Mouse (Mus musculus): Measurements from ENCODE around the gene Carmil1. TPM values are rescaled to one million over a fixed set of nuclear protein-coding genes. Genes with fewer than 3 reads are reported as not detected.

Carmil1 gene
- polyA plus RNA-seq, 1 experiment from 2014 or later = 16.6 TPM

DNA sequence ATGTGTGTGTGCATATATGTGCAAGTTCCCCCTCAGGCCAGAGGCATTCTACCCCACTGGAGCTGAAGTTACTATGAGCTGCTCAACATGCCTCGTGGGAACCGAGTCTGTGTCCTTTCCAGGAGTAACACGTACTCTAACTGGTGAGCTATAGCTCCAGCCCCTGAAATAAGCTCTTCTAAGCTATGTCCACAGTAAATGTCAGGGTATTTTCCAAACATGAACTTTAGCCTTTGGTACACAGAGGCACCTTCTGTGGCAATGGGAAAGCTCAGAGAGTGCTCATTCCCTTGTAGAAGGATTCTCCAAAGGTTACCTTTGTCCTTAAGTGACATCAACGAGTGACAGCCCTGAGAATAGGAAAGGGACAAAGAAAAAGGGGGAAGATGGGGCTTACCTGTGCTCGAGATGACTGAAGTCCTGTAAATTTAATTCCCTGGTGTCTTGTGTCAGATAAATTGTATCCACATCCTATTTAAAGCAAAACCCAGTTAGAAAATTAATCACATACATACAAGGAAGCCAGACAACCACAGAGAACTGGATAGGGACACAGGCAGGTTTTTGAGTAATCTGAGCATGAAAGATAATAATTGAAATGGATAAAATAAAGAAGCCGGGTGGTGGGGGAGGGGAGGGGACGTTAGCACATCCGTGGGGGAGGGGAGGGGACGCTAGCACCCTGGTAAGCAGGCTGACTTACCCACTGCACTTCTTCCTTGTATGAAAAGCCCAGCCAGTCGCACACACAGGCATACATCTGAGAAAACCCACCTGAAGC is 126.1 kb downstream of the Carmil1 start:
- no peak for ATAC-seq (ENCODE audit: low FRiP score)
- H3K9ac ChIP-seq (ENCODE audit: low read length) = no peak overlapping the region
- WGBS = 51% methylated on average over 10 of the region's 10 CpGs

GRCm38 (mm10) chr13:24152610-24153009 is 128.0 kb downstream of the Carmil1 start:
- H3K27ac ChIP-seq (ENCODE audit: low read depth, low read length) = no peak overlapping the region
- 75% methylated on average over 7 of the region's 7 CpGs for WGBS

More for the DNA sequence above, 126.1 kb downstream of the Carmil1 start:
- H3K4me3 ChIP-seq (ENCODE audit: low read depth, low read length) = no peak overlapping the region
- no peaks in the 10 kb centered on the region for H3K4me1 ChIP-seq (ENCODE audit: control insufficient read depth, insufficient read depth, low read length)
- peak; percentile 76 for DNase-seq (ENCODE audit: low spot score, missing footprints)
- H3K4me2 ChIP-seq = no peak overlapping the region
- H3K27ac ChIP-seq (ENCODE audit: low read depth, low read length) = no peak overlapping the region
- H3K27me3 ChIP-seq (ENCODE audit: control insufficient read depth, insufficient read depth, low read length) = no peaks in the 10 kb centered on the region
- no peaks in the 10 kb centered on the region for H3K36me3 ChIP-seq (ENCODE audit: control insufficient read depth, insufficient read depth, low read length)
- no peaks in the 10 kb centered on the region for H3K9me3 ChIP-seq (ENCODE audit: control insufficient read depth, low read length)

DNA sequence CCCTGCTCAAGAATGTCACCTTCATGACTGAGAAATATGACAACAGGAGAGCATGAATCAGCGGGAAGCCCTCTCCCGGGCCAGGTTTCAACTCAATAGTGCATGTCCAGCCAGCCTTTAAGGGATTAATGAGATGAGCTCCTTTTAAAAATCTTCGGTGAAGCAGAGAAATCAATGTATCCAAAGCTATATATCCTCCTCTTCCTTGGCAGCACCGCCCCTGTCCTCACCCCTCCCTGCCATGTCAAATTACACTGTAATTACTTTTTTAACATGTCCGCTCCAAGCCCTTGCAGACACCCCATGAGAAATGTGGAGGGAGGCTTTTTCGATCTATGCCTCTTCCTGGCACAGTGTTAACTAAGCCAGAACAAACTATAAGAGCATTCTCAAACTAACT is 129.3 kb downstream of the Carmil1 start:
- DNase-seq (ENCODE audit: low spot score, missing footprints) (peak; percentile 80), ATAC-seq (ENCODE audit: low FRiP score) (no peak)
- WGBS = 39% methylated on average over 6 of the region's 6 CpGs
- H3K9ac ChIP-seq (ENCODE audit: low read length) = no peak overlapping the region
- no peaks in the 10 kb centered on the region for H3K36me3 ChIP-seq (ENCODE audit: control insufficient read depth, insufficient read depth, low read length)
- no peak overlapping the region for H3K27ac ChIP-seq (ENCODE audit: low read depth, low read length)
- H3K4me2 ChIP-seq = no peak overlapping the region
- H3K9me3 ChIP-seq (ENCODE audit: control insufficient read depth, low read length) = no peaks in the 10 kb centered on the region
- no peaks in the 10 kb centered on the region for H3K27me3 ChIP-seq (ENCODE audit: control insufficient read depth, insufficient read depth, low read length)
- H3K4me1 ChIP-seq (ENCODE audit: control insufficient read depth, insufficient read depth, low read length) = no peaks in the 10 kb centered on the region
- H3K4me3 ChIP-seq (ENCODE audit: low read depth, low read length) = no peak overlapping the region

More at GRCm38 (mm10) chr13:24152610-24153009, 128.0 kb downstream of the Carmil1 start:
- no peaks in the 10 kb centered on the region for H3K9me3 ChIP-seq (ENCODE audit: control insufficient read depth, low read length)
- no peak overlapping the region for H3K9ac ChIP-seq (ENCODE audit: low read length)
- peak; percentile 57 for DNase-seq (ENCODE audit: low spot score, missing footprints)
- no peaks in the 10 kb centered on the region for H3K36me3 ChIP-seq (ENCODE audit: control insufficient read depth, insufficient read depth, low read length)
- H3K27me3 ChIP-seq (ENCODE audit: control insufficient read depth, insufficient read depth, low read length) = no peaks in the 10 kb centered on the region
- H3K4me3 ChIP-seq (ENCODE audit: low read depth, low read length) = no peak overlapping the region
- no peak overlapping the region for H3K4me2 ChIP-seq
- no peak for ATAC-seq (ENCODE audit: low FRiP score)
- no peaks in the 10 kb centered on the region for H3K4me1 ChIP-seq (ENCODE audit: control insufficient read depth, insufficient read depth, low read length)

DNA sequence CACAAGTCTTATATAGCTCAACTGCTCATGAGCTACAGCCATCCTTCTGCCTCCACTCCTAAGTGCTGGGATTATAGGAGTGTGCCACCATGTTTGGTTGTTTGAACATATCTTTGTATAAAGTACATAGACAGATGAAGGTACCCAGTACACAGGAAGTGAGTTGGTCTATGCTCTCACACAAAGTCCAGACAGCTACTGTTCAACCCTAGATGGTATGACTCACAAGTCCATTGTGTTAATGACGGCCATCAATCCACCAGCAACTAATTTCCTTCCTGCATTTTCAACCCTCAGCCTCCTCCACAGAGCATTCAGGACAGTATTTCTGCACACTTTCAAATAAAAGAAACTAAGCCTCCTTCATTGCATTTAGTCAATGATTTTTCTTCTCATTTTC is 132.0 kb downstream of the Carmil1 start:
- no peaks in the 10 kb centered on the region for H3K9me3 ChIP-seq (ENCODE audit: control insufficient read depth, low read length)
- H3K4me2 ChIP-seq = no peak overlapping the region
- no peaks in the 10 kb centered on the region for H3K4me1 ChIP-seq (ENCODE audit: control insufficient read depth, insufficient read depth, low read length)
- H3K4me3 ChIP-seq (ENCODE audit: low read depth, low read length) = no peak overlapping the region
- no peak overlapping the region for H3K27ac ChIP-seq (ENCODE audit: low read depth, low read length)
- 73% methylated on average over 1 of the region's 1 CpGs for whole genome bisulfite sequencing
- DNase-seq (ENCODE audit: low spot score, missing footprints) (peak; percentile 44), ATAC-seq (ENCODE audit: low FRiP score) (no peak)
- no peaks in the 10 kb centered on the region for H3K36me3 ChIP-seq (ENCODE audit: control insufficient read depth, insufficient read depth, low read length)
- H3K27me3 ChIP-seq (ENCODE audit: control insufficient read depth, insufficient read depth, low read length) = no peaks in the 10 kb centered on the region
- no peak overlapping the region for H3K9ac ChIP-seq (ENCODE audit: low read length)

- DNase-seq (ENCODE audit: low spot score, missing footprints) (no peak), ATAC-seq (ENCODE audit: low FRiP score) (no peak)
- Histone ChIP-seq H3K27ac (ENCODE audit: low read depth, low read length) (no peak overlapping the region), H3K27me3 (ENCODE audit: control insufficient read depth, insufficient read depth, low read length) (no peaks in the 10 kb centered on the region), H3K9ac (ENCODE audit: low read length) (no peak overlapping the region), H3K4me1 (ENCODE audit: control insufficient read depth, insufficient read depth, low read length) (no peaks in the 10 kb centered on the region), H3K4me3 (ENCODE audit: low read depth, low read length) (no peak overlapping the region), H3K9me3 (ENCODE audit: control insufficient read depth, low read length) (no peaks in the 10 kb centered on the region), H3K4me2 (no peak overlapping the region), H3K36me3 (ENCODE audit: control insufficient read depth, insufficient read depth, low read length) (no peaks in the 10 kb centered on the region)
- 86% methylated on average over 3 of the region's 3 CpGs for WGBS
Observed at GRCm38 (mm10) chr13:24147006-24147405, 133.6 kb downstream of the Carmil1 start.

- ATAC-seq (ENCODE audit: low FRiP score) = no peak
- Histone ChIP-seq H3K36me3 (ENCODE audit: control insufficient read depth, insufficient read depth, low read length) (no peaks in the 10 kb centered on the region), H3K27ac (ENCODE audit: low read depth, low read length) (no peak overlapping the region), H3K4me2 (no peak overlapping the region), H3K9me3 (ENCODE audit: control insufficient read depth, low read length) (no peaks in the 10 kb centered on the region), H3K27me3 (ENCODE audit: control insufficient read depth, insufficient read depth, low read length) (no peaks in the 10 kb centered on the region), H3K4me1 (ENCODE audit: control insufficient read depth, insufficient read depth, low read length) (no peaks in the 10 kb centered on the region), H3K4me3 (ENCODE audit: low read depth, low read length) (no peak overlapping the region), H3K9ac (ENCODE audit: low read length) (no peak overlapping the region)
- WGBS = 89% methylated on average over 5 of the region's 5 CpGs
- DNase-seq (ENCODE audit: low spot score, missing footprints) = peak; percentile 14
Observed at GRCm38 (mm10) chr13:24146541-24146940, 134.1 kb downstream of the Carmil1 start.

DNA sequence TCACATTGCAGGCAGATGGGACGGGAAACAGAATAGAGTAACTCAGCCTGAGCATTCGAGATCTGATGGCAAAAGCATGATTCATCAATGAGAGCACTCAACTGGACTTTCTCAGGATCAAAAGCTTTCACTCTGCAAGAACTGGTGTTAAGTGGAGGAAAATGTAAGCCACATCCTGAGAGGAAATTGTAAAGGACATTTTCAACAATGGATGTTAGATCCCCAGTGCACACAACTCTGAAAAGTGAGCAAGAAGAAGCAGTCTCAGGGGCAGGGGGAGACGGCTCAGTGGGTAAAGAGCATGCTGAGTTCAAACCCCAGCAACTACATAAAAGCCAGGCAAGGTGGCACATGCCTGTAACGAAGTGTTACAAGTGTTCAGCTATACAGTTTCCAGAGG is 135.7 kb downstream of the Carmil1 start:
- WGBS = 59% methylated on average over 4 of the region's 4 CpGs
- no peak for ATAC-seq (ENCODE audit: low FRiP score)
- no peaks in the 10 kb centered on the region for H3K36me3 ChIP-seq (ENCODE audit: control insufficient read depth, insufficient read depth, low read length)

GRCm38 (mm10) chr13:24144141-24144540 is 136.5 kb downstream of the Carmil1 start:
- Histone ChIP-seq H3K9ac (ENCODE audit: low read length) (no peak overlapping the region), H3K4me3 (ENCODE audit: low read depth, low read length) (no peak overlapping the region), H3K27ac (ENCODE audit: low read depth, low read length) (no peak overlapping the region), H3K4me2 (no peak overlapping the region), H3K9me3 (ENCODE audit: control insufficient read depth, low read length) (no peaks in the 10 kb centered on the region), H3K36me3 (ENCODE audit: control insufficient read depth, insufficient read depth, low read length) (no peaks in the 10 kb centered on the region), H3K27me3 (ENCODE audit: control insufficient read depth, insufficient read depth, low read length) (no peaks in the 10 kb centered on the region), H3K4me1 (ENCODE audit: control insufficient read depth, insufficient read depth, low read length) (no peaks in the 10 kb centered on the region)
- ATAC-seq (ENCODE audit: low FRiP score) = no peak
- no peak for DNase-seq (ENCODE audit: low spot score, missing footprints)
- WGBS = 81% methylated on average over 2 of the region's 2 CpGs

More for the DNA sequence above, 135.7 kb downstream of the Carmil1 start:
- DNase-seq (ENCODE audit: low spot score, missing footprints) = peak; percentile 57
- H3K9me3 ChIP-seq (ENCODE audit: control insufficient read depth, low read length) = no peaks in the 10 kb centered on the region
- H3K4me3 ChIP-seq (ENCODE audit: low read depth, low read length) = no peak overlapping the region
- no peaks in the 10 kb centered on the region for H3K4me1 ChIP-seq (ENCODE audit: control insufficient read depth, insufficient read depth, low read length)
- no peaks in the 10 kb centered on the region for H3K27me3 ChIP-seq (ENCODE audit: control insufficient read depth, insufficient read depth, low read length)
- no peak overlapping the region for H3K4me2 ChIP-seq
- no peak overlapping the region for H3K9ac ChIP-seq (ENCODE audit: low read length)
- no peak overlapping the region for H3K27ac ChIP-seq (ENCODE audit: low read depth, low read length)

GRCm38 (mm10) chr13:24136836-24137235 is 143.8 kb downstream of the Carmil1 start:
- 91% methylated on average over 5 of the region's 5 CpGs for WGBS
- Histone ChIP-seq H3K36me3 (ENCODE audit: control insufficient read depth, insufficient read depth, low read length) (no peaks in the 10 kb centered on the region), H3K4me2 (no peak overlapping the region), H3K9me3 (ENCODE audit: control insufficient read depth, low read length) (no peaks in the 10 kb centered on the region), H3K9ac (ENCODE audit: low read length) (no peak overlapping the region), H3K4me1 (ENCODE audit: control insufficient read depth, insufficient read depth, low read length) (no peaks in the 10 kb centered on the region), H3K4me3 (ENCODE audit: low read depth, low read length) (no peak overlapping the region), H3K27ac (ENCODE audit: low read depth, low read length) (no peak overlapping the region), H3K27me3 (ENCODE audit: control insufficient read depth, insufficient read depth, low read length) (no peaks in the 10 kb centered on the region)
- DNase-seq (ENCODE audit: low spot score, missing footprints) (no peak), ATAC-seq (ENCODE audit: low FRiP score) (no peak)

All from midbrain, embryonic 11.5 days (tissue).